Mouse (Mus musculus) 416B (cell line): ENCODE results near the gene Tmem186.

ENCODE experiments used
- DNase-seq: peaks from one replicate; pipeline ENCODE4 v3.0.0; 2011; ENCODE audit warnings: low read depth

The Tmem186 gene

DNA sequence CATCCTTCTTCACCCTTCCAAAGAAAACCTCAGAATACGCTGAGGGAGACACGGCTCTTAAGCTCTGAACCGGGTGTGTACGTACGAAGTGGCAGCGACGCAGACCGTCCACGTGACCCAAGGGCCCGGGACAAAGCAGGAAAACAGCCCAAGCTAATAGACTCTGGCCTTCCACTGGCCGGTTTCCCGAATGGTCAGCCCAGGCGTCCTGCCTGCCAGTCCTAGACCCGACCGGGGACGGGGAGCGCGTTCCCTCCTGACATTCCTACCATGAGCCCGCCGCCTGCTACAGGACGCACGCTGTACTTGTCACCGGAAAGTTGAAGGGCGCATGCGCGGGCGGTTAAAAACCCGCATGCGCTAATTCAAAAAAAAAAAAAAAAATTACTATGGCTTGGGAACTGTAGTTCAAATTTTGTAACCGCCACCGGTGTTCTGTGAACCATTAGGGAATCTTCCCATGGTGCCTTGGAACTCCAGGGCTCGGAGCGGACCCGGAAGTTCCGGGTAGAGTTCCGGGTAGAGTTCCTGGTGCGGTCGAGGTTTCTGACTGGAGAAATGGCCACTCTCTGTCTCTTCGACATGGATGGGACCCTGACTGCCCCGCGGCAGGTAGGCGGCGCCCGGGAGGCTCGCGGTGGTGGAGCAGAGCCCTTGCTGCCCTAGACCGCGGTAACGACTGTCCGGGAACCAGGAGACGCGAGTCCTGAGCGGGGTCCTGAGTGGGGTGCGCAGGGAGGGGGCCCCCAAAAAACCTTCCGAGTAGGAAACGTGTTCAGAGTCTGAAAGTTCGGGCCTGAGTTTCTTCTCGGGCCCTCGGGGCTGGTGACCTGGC is at the start of gene Tmem186, which contains the start of gene Pmm2:
Gene Tmem186, minus strand, starts transcription at position 496 of the 835 bp plus-strand sequence.
Gene Pmm2, plus strand, starts transcription at position 458 of the 835 bp plus-strand sequence.
- peak; percentile 91 for DNase-seq

DNA sequence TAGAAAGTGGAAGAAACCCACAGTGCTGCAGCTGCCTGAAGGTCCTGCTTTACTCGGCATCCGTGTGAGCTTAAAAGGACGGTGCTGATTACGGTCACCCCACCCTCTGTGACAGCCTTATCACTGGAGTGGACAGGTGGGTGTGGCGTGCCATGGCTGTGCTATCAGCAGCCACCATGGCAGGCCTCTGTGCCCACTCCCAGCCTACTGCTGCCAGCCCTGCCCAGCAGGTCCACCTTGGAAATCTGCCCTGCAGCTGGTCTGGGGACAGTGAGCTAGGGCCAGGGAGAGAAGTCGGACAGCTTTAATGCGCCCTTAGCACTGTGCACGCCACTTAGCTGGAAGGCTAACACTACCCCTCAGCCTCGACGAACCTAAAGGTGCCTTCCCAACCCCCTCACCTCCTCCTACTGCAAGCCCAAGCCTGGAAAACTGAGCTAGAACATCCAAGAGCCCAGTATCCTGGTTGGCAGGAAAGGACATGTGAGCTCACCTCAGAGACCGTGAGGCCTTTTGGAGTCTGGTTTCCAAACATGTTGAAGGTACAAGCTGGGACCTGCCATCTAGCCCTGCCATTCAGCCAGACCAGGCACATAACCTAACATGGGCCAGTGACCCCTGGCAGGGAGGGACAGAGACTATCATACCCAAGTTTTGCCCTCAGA is 49.5 kb upstream of the Tmem186 start:
- DNase-seq = no peak

DNA sequence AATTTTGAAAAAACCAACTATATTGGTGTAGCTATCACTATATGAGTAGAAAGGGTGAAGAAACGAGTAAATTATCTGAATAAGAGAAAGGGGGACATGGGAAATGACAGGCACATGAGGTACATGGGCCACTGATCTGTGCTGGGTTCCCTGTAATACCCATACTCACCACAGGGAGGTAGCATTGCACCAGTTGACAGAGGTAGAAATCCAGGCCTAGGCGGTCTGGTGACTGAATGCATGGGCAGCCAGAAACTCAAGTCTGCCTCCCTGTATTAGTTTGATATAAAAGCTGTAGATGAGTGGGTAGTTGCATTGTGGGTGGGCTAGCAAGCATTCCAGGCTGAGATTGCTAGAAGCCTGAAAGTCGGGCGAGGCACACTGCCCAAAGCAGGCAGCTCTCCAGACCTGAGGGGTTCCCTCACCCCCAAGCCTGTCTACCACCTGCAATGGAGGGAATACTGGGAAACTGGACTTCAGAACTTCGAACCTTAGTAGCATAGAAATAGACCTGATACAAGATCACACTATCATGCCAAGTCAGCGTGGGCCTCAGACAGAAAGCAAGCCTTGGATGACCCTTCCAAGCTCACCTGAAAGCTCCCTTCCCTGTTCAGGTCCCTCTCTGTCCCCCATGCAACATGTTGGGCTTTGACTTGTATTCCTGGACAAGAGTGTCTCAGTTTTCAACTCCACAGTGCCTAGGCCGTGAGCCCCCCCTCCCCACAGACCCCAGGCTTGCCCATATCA is 48.8 kb upstream of the Tmem186 start:
- DNase-seq = peak; percentile 77

DNA sequence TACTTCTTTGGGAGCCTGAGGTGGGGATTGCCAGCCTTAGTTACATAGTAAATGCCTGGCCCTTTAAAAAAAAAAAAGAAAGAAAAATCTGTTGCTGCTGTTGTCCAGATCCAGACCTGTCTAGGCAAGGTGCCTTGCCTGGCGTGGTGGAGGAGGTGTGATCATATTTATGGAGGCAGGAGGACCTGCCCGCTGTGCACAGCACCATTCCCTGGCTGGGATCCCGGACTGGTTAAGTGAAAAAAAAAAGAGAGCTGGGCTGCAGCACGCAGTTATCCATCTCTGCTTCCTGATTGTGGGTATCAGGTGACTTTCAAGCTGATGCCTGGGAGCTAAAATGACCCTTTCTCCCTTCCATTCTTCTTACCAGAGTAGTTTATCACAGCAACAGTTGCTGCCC is 47.6 kb upstream of the Tmem186 start:
- DNase-seq = no peak

DNA sequence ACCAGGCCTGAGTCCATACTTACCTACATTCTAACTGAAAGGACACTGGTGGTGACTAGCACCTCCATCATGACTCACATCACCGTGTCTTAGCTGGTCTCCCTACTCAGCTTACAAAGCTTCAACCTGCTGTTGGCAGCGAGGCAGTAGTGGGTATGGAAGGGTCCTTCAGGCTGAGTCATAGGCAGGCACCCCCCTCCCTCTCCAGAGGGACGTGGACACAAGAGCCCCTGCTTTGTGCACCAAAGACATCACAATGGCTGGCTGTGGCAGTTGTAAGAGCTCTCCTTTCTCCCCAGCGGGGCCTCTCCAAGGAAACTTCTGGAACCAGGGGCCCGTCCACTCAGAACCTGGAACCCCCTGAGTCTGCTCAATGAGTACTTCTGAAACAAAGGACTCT is 43.0 kb upstream of the Tmem186 start, which contains the start of gene Gm5767:
Gene Gm5767, plus strand, starts transcription at position 301 of the 400 bp plus-strand sequence.
- DNase-seq = no peak

DNA sequence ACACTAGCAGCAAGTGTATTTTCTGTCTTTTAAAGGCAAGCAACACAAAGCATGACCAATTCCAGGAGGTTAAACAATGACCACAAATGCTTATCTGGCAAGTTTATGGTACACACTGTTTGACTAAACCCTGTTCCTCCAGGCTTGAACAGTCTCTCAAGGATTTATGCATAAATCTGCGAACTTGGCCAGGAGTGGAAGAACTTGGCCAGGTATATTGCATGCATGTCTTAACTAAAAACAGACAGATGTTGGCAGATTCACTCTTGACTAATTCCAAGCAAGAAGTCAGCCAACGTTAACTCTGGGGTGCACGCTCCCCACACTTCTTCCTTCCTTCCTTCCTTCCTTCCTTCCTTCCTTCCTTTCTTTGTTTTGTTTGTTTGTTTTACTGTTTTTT is 42.3 kb upstream of the Tmem186 start:
- DNase-seq = no peak

DNA sequence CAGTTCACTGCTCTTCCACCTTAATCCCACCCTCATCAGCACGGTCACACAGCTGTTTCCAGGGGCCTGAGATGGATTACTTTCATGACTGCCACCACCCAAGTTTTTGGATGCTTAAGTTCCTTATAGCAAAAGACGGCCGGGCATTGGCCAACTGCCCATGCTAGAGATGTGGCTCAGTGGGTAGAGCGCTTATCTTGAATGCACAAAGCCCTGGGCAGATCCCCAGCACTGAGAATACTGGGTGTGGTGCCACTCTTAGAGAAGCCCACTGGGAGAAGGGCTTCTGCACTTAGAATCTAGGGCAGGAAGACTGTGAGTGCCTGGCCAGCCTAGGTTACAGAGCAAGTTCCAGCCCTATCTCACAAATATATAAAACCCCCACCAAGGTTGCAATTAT is 41.2 kb upstream of the Tmem186 start:
- DNase-seq = no peak

DNA sequence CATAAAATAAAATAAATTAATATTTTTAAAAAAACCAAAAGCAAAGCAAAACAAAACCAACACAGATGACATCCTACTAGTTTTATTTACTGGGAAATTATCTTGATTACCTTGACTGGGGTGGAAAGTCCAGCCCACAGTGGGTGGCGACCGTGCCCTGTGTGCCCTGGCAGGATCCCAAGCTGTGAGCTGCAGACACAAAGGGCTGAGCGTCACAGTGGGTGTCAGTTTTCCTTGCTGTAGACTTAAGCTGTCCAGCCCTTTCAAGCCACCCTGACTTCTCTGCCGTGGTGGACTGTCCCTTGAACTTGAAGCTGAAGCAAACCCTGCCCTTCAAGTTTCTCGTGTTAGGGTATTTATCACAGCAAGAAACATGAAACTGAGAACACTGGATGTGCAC is 40.5 kb upstream of the Tmem186 start:
- DNase-seq = no peak

DNA sequence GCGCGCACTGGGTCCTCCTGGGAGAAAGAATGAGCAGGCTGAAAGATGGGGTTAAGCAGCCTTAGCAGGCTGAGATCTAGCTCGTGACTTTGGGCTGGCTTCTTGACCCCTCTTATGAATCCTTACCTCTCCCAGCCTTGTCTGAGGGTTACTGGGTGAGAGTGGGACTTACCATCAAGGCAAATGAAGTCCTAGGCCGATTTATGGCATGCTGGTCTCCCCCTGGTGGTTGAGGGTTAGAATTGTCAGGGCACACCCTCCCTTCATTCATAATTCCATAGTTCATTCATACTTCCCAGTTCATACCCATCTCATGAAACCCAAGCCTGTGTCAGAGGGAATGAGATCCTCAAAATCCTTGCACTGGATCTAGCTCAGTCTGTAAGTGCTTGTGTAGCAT is 39.3 kb upstream of the Tmem186 start:
- DNase-seq = peak; percentile 69

DNA sequence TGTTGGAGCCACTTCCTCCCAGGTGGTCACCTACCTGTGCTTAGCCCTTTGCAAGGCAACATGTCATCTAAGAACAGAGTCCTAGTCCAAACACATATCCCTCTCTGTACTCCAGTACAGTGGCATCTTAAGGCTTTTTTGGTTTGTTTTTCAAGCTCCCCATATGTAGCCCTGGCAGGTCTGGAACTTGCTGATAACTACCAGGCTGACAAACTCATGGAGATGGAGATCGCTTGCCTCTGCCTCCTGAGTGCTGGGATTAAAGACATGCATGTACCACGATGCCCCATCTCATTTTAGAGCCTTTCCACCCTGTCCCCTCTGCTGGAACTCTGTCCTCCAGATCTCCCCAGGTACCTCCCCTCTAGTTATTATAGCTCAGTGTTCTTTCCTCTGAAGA is 38.7 kb upstream of the Tmem186 start:
- no peak for DNase-seq

DNA sequence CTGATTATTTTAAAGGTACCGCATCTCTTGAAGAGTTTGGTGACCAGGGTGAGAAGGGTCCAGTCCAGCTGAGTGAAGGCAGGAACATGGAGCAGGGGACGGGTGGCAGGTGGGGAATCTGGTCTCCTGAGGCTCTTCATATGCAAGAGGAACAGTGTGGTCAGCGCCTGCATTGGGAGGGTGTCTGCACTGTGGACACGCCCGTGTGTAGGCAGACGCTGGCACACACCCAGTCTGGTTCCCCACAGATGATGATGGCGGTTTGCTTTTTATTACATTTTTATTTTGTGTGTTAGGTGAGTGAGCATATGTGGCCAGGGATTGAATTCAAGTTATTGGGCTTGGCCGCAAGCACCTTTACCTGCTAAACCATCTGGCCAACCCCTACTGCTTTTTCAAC is 38.0 kb upstream of the Tmem186 start:
- DNase-seq = no peak

DNA sequence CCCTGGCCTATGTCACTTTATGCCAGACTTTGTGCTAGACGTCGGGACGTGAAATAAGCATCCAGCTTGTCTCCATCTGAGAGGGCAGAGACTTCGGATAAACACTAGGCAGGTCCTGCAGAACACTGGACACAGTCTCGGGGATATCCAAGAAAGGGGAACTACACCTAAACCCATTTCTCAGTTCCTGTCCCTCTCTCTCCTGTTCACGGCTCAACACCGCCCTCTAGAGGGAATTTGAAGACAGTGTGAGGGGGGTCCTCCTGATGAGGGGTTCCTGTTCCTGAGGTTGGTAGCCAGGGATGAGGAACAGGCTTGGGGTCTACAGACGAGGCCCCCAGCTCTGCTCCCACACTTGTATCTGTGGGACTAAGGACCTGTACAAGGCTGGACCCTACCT is 36.7 kb upstream of the Tmem186 start:
- DNase-seq = peak; percentile 87

DNA sequence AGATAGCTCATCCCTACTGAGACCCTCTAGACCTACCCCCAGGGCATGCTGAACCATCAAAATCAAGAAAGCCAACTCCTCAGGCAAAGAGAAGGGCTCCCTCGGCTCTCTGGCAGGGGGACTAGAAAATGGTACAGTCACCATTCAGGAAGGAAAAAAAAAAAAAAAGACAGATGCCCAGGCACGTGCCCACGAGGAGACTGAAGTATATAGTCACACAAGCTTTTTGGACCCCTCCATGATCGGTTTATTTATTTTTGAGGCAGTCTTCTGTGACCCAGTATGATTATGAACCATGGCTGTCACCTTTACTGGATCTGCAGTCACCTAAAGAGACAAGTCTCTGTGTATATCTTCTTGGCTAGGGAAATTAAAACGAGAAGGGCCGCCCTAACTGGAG is 35.8 kb upstream of the Tmem186 start:
- DNase-seq = peak; percentile 25

DNA sequence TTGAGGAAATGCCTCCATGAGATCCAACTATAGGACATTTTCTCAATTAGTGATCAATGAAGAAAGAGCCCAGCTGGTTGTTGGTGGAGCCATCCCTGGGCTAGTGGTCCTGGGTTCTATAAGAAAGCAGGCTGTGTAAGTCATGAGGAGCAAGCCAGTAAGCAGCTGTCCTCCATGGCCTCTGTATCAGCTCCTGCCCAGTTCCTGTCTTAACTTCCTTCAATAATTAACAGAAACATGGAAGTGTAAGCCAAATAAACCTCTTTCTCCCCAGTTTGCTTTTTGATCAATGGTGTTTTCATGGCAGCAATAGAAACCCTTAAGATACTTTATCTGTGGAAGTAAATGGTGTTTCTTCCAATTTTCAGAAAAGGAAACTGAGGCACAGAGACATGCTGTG is 35.3 kb upstream of the Tmem186 start:
- no peak for DNase-seq

DNA sequence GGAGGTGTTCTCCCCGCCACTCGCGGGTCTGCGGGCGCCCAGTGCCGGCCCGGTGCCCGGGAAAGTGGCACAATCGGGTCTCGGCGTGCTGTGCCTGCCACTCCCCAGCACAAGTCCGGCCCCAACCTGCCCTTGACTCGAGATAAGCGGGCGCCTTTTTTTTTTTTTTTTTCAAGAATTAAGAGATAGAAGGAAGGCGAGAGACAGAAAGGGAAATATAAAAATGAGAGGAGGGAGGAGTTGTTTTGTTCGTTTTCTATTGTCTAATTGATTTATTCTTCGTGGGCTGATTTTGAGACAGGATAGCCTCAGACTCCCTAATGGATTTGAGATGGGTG is 34.8 kb upstream of the Tmem186 start:
- no peak for DNase-seq

DNA sequence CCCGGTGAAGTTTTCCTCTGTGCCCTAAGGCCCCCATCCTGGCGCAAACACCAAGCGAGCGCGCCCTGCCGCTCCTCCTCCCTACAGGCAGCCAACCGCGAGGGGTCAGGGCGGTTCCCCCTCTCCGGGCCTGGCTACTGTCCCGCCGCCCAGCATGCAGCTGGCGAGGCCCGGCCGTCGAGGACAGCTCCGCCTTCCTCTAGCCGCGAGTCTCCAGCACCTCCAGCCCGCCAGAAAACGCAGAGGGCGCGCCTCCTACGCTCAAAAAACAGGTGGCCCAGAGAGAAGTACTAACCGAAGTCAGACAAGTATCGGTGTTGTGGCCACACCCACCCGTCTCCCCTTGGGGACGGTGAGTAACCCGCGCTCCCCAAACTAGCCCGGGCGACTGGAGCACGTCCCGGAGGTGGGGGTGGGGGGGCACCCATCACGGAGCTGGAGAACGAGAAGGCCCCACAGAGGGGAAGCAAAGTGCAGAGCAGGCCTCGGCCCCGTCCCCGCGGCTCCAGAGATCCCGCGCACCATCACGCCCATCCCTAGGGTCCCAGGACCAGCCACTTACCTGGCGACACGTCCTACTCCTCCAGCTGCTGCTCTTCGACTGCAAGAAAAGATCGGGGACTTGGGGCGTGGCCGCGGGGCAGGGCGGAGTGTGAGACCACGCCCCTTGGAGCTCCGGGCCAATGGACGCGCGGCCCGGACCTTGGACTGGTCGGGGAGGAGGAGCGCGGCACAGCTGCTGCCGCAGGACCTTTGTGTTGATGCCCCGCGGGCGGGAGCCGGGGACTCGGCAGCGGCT is 34.2 kb upstream of the Tmem186 start, which contains the start of gene Carhsp1:
Gene Carhsp1, minus strand, starts transcription at position 605 of the 799 bp plus-strand sequence.
- peak; percentile 90 for DNase-seq

DNA sequence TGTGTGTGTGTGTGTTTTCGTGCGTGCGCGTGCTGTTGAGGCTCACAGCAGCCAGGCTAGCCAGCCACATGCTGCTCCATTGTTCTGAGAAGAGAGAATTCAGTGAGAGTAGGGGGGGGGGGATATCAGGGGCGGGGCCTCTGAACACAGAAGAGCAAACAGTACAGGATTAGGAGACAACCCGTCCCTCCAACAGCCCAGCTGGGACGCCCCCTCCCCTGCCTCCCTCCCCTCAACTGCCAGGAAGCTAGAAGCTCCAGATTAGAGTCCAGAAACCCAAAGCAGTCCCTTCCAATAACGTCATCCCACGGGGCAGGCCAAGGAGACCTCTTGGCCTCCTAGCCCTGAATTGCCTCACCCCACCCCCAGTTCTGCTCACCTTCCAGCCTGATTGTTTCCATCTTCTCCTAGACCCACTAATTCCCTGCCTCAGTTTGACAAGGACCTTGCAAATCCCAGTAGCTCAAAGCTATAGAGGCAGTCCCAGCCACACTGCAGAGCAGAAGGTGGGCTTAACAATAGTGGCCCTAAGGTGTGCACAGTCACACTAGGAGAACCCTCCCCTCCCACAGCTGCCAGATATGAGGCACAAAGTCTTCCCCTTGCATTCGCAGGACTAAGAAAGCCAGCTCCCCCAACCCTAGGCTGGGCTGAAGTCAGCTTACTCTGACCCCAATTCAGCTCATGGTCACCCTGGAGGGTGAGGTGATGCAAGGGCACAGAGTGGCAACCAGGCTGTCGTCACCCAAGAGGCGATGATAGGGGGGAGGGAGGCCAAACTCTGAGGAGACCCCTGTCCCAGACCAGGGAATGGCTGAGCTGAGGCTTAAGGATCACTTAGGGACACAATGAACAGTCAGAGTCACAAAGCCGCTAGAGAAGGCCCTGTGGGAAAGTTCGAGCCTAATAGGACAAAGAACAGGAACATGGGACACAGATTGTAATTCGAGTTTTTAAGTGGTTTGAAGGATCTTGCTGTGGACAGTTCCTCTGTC is 32.8 kb upstream of the Tmem186 start:
- DNase-seq = no peak

DNA sequence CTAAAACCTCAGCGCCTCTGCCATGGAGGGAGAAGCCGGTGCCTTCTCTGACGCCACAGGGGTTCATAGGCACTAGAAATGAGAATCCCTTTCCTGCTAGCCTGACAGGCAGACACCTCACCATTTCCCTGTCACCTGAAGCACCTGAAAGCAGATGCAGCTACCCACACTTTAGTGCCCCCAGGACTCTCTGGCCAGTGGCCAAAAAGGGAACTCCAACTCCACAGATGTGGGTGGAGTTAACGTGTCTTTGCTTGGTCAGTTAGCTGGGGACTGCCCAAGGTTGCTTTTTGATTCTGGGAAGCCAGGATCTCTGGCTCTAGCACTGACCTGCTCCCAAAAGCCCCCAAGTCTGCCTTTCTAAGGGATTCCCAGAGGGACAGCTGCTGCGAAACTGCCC is 31.9 kb upstream of the Tmem186 start:
- no peak for DNase-seq

DNA sequence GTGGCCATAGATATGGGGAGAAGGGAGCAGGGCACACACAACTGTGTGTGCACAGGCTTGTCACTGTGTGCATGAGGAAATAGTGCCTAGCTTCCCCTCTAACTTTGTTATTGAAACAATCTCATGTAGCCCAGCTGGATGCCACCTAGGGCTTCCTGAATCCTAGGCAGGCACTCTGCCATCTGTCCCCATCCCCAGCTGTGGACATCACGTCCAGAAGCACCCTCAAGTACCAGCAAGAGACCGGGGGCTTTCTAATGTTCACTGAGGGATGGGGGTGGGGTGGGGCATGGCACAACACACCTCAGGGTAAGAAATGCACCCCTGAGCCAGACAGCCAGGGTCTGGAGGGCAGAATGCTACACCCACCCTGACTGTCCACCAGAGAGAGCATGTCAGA is 30.9 kb upstream of the Tmem186 start:
- no peak for DNase-seq

DNA sequence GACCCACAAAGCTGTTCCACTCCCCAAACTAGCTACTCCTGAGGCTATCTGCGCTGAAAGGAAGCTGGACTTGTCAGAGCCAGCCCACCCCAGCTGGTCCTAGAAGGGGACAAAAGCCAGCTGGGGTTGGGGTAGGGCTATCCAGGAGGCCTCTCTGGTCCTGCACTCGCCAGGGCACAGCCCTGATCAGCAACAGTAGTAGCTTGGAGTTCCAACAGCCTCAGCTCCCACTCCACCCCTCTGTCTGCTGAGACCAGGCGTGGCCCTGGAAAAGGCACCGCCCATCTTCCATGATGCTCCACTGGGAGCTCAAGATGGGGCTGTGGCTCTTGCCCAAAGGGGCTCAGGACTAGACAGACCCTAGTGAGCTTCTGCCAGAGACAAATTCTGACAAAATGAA is 30.3 kb upstream of the Tmem186 start:
- DNase-seq = no peak

DNA sequence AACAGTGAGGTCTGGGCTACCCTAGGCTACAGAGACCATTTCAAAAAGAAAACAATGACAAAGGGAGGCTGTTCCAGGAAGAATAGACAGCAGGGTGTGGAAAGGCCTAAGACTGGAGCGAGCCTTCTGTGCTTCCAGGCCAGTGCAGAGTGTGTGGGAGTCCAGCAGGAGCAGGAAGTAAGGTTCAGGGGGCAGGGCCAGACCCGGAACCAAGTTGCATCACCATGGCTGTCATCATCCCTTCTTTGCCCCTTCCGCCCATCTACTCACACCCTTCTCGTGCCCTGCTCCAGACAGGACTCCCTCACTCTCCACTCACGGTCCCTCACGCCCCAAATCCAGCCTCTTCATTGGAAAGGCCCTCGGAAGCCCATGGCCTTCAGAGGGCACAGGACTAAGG is 29.7 kb upstream of the Tmem186 start:
- peak; percentile 57 for DNase-seq
